Mouse (Mus musculus) gonadal fat pad, adult 2 months (tissue): Measurements from ENCODE around the gene Lrrc28. TPM values are rescaled to one million over a fixed set of nuclear protein-coding genes. Genes with fewer than 3 reads are reported as not detected.
A peak's percentile ranks its signal among the peaks of the same experiment; 100 is the strongest.

Experiments used
- DNase-seq: peaks from one replicate; pipeline ENCODE4 v3.0.0-alpha.2; 2012; ENCODE audit warnings: low read depth
- polyA plus RNA-seq: library from polyadenylated mRNA; depleted of rRNA; stranded (reverse); fragments of >200 nt; gene quantifications from 2 replicates; pipeline ENCODE4 v1.2.3, GENCODE M21; 2012

Lrrc28 gene
- polyA plus RNA-seq, 1 experiment: 36.2 TPM

DNA sequence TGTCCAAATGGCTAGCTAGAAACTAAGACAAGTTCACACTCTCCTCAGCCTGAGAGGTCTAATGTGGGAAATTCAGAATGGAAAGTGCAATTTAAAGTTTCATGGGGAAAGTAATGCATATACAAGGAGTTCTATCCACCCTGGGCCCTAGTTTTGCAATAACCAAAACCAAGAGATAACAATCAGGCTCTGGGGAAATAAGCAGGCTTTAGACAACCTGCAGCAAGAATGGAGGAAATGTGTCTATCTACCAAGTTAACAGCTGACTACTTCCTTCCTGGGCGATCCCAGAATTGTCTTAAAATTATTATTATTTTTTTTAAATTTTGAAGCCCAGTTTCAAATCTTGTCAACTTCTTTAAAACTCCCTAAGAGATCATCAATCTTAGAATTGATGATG is 48.7 kb downstream of the Lrrc28 start:
- DNase-seq: no peak

DNA sequence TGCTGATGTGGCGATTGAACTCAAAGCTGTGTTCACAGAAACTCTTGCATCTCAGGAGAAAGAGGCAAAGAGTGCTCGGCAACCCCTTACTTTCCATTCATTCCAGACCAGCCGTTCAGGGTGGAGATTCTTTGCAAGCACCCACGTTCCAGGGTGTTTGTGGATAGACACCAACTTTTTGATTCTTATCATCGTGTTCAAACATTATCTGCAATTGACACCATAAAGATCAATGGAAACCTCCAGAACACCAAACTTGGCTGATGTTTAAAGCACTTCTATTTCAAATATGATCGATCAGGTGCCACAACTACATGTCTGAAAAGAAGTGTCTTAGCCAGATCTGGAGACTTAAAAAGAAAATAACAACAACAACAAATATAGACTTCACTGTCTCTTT is 51.2 kb downstream of the Lrrc28 start:
- no peak for DNase-seq

DNA sequence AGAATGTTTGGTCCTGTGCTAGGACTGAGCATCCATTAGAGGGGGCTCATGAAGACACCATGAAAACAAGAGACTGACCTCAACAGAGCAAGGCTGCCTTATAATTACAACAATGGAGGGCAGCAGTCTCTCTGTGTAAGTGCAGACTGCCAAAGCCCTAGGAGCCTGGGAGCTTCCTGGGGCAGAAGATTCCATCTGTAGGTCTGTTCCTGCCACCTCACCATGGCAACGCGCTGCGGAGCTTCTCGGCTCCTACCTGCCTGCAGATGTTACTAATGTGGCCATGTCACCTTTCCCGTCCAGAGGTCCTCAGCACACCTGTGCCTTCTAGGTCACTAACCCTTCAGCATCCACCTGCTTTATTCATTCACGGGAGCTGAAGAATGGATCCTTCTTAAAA is 52.4 kb downstream of the Lrrc28 start:
- DNase-seq: no peak

DNA sequence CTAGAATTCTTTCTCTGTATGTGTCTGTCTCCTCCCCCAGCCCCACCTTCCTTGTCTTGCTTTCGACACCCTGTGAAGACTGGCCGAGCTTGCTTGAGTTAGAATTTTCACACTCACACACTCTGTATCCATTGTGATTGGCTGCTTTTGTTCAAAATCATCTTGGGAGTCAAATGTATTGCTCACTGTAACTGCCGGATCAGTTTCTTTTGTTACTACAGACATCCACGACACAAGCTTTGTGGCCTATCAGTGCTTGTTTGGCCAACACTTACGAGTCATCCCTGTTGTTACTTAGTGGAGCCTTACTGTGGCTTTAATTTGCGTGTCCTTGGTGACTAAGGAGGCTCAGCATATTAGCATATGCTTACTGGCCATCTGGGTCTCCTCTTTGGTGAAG is 56.3 kb downstream of the Lrrc28 start:
- DNase-seq: no peak

DNA sequence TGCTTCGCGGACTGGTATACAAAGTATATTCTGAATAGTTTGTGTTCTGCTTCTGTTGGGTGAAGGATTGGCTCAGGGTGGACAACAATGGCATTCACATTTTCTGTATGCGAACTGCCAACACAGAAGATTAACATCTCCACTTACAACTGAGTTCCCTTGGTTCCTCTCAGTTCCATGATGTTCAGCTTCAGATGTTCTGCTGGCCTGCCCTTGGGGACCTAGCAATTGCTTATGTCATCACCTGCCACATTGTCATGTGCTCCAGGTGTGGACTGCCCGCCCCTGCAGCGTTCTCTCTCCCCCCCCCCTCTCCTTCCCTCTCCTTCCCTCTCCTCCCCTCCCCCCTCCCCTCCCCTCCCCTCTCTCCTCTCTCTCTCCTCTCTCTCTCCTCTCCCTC is 58.6 kb downstream of the Lrrc28 start:
- DNase-seq: no peak

DNA sequence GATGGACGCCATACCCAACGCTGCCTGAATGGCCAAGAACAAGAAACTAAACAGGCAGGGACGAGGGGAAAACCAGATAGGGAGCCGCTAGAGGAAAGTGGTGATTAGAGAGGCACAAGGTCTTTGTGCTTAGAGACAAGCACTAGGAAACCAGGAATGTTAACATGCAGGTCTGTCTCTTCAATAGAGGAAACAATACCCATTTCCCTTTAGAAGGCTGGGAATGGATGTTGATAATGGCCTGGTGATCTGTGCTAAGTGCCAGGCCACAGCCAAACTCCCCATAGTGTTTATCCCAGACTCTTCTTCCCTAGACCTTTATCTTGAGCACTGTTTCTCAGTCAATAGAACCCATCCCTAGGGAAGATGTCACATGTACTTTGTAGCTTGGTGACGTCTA is 61.2 kb downstream of the Lrrc28 start:
- no peak for DNase-seq

DNA sequence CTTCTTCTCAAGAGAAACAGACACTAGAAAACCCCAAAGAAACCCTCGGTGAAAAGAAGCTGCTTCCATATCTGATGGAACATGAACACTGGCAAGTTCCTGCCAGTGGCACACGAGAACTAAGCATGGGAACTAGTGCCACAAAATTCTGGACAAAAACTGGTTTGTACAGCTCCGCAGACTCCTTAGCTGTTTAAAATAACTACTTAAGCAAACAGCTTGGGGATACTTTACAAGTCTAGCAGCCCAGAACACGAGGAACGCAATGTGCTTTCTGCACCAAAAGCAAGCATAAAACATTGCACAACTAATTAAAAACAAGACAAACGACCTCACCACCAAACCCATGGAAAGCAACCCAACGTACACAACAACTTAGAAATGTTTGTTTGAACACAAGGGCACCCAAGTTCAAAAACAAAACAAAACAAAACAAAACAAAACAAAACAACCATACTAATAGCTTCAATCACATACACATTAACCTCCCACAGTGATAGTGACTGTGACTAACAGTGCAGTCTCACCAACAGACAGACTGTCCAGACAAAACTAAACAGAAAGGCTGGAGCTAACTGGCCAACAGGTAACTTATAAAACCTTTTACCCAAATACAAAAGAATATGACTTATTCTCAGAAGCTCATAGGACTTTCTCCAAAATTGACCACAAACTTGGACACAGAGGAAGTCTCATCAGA is 66.1 kb downstream of the Lrrc28 start:
- peak; percentile 79 for DNase-seq

DNA sequence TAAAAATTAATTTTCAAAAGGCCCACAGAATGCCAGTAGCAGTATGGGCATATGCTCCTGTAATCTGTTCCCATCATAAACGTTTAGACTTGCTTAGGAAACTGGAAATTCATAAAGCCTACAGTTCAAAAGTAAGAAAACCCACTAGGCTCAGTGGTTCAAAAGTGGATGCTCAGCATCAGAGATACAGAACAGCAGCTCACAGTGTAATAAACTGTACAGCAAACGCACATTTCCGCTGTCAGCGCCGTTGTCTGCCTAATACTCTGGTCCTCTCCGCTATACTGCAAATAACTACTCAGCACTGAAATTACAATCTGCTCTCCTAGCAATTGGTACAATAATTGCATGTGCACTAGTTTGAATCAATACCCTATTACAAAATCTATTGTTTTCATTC is 67.0 kb downstream of the Lrrc28 start:
- no peak for DNase-seq

DNA sequence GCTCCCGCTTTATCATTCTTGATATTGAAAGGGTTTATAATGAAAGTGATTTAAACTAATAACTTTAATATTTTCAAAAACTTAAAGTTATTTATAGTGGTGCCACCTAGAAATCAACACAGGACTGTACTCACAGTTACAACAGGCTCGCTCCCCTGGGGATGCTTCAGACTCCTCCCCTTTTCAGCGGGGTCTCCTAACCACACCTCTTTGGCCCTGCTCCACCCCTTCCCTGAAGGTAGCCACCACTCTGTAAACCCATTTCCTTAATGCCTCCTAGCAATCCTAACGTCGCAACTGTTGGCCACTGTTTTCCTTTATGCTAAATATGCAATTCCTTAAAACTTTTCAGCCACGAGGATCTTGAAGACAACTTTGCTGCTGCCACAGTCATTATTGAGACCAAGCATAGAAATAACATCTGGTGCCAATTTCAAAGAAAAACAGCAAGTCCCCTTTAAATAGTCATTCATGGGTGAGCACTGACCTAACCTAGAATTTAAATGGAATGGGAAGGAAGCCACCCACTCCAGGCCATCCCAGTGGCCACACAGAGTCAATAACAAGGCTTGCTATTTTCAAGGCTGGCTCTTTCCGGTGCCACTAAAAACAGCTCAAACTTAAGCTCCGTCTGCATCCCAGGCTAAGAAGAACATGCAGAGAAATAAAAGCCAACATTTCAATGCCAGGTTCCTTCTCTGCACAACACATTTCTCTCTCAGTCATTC is 78.4 kb downstream of the Lrrc28 start:
- DNase-seq: no peak

DNA sequence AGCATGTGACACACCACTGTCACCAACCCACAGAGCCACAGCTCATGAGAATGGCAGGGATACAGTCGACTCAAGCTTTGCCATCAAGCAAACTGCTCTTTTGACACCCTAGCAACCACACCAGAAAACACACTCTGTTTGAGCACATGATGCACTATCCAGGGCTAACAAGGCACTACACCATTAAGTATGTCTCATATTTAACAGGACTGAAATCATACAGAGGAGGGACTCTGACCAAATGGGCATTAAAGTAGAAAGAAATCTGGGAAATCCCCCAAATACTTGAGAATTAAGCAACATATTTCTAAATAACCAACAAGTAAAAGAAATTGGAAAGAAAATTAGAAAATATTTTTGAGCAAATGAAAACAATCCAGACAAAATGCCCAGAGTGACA is 79.9 kb downstream of the Lrrc28 start:
- DNase-seq: no peak

DNA sequence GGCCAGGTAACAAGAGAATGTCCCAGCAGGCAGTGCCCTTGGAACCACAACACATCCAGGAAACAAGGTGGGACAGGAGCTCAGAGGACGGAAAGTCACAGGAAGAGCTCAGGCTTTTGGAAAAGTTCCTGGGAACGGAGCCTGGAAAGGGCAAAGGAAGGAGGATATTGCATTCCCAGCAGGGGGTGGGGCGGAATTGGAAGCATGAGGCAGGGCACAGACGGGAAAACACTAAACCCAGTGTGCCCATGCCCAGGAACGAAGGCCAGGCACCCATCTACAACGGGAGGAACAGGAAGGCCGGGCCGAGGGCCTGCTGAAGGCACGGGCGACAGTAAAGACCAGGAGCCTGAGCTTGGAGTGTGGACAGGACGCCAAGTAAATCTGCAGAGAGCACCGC is 82.9 kb downstream of the Lrrc28 start:
- no peak for DNase-seq

DNA sequence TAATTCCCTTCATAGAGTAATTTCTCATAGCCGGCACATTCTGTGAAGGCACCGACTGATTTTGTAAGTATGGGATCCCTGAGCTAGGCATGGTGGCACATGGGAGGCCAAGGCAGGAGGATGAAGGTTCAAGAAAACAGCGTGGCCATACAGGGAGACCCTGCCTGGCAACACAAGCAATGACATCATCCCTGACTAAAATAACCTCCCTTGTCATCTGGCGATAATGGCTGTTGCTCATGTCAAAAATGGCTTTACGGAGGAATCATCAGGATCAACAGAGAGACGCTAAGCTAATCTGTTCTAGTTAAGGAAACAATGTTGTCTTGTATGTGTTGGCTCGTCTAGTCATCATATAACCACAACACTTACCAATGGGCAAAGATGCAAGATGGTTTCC is 85.6 kb downstream of the Lrrc28 start:
- DNase-seq: no peak

DNA sequence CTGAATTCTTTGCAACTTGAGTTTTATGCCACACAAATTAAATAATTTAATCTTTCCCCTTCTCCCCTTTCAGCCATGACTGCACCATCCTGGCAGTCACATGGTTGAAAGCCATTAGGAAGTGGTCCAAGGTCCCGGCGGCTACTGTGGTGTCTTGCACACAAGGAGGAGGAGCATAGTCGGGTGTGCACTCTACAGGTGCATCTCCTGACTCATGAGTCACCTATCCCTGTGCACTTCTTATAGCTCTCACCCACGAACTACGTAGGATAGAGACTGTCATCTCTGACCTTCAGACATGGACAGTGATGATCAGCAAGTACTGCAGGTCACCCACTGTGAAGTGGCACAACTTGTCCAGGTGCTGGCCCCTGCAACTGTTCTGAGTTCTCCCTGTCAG is 86.8 kb downstream of the Lrrc28 start:
- no peak for DNase-seq

DNA sequence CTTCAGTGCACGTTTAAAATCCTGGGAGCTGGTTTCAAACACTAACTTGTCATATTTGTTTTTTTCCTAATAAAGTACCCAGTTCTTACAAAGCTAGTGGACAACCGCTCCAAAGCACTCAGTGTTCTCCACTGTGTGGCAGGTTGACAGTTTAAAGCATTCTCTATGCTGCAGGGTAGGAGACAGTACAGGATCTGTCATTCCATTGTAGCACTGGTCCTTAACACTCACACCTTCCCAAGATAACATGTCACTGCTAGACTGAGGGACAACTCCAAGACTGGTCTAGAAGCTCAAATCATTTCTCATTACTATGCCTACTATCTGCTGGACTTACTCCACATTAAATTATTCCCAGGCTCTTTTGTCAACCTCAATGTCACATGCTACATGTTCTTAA is 90.2 kb downstream of the Lrrc28 start:
- DNase-seq: no peak

DNA sequence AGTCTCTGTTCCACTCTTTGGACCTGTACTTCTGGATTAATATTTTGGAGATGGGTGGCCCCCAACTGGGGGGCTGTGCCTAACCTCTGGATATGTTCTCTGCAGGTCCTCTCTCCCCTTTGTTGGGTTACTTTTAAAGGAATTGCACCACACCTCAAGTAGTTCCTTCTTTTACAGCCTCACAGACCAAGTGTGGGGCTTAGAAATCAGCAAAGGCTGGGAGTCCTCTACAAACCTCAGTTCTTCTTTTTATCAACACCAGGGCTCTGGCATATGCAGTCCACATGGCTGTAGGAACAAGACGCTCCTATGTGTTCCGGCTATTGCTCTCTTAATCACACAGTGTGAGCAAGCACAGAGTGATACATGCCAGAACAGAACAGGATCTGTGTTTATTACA is 93.8 kb downstream of the Lrrc28 start:
- DNase-seq: no peak

DNA sequence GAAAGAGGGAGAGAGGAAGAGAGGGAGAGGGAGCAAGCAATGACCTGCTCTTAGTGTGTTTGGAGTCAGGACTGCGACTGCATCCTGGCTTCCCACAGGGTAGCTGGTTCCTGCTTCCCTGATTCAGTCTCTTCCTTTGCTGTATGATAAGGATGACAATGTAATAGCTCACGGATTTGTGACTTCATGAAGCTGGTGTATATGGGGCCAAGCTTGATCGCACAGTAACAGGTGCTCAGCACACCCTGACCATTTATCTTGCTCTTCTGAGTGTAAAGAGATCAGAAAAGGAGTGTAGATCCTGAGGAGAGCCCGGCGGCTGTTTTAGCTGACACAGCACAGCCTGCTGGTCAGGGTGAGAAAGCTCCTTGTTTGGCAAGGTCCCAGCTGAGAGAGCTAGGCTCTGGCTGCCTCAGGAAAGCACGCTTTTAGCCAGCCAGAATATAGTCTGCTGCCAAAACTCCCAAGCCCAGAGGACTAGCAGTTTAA is 96.0 kb downstream of the Lrrc28 start:
- DNase-seq: no peak

DNA sequence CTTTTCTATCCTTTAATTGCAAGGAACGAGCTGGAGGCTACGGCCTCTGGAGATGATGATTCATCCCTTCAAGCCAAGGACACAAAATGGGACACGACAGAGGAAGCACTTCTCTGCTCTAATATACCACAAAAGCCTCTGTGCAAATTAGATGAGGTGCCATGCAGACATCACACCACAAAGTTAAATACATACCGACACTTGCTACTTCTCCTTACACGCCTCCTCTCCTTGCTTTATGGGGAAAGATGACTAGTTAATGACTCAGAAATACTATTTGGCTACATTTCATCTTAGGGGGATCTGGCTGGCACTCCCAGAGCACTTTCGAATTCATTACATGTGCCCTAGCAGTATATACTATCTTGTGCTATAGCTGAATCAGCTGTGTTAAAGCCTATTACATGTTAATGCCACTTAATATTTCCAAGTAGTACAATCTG is 96.4 kb downstream of the Lrrc28 start:
- no peak for DNase-seq

DNA sequence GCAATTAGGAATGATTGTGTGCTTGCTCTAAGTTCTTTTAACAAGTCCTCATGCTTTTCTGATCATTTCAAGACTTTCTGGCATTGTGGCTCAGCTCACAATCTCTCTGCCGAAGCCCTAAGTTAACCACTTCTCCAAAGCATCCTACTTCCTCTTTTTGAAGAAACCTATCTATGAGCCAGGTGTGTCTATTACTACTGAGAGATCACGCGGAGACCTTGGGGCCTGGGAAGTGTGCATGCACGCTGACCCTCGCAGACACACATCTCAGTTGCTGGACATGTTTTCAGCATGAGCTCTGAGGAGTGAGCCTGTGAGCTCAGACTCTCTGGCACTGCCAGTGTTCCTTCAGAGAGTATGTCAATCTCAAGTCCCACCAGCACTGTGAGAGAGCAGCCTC is 98.8 kb downstream of the Lrrc28 start:
- no peak for DNase-seq

DNA sequence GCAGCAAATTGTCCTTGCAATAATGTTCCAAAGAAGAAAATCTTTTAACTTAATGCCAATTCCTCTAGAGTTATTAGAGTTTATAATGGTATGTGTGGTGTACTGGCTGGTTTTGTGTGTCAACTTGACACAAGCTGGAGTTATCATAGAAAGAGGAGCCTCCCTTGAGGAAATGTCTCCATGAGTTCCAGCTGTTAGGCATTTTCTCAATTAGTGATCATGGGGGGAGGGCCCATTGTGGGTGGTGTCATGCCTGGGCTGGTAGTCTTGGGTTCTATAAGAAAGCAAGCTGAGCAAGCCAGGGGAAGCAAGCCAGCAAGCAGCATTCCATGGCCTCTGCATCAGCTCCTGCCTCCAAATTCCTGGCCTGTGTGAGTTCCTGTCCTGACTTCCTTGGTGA is 100.5 kb downstream of the Lrrc28 start:
- no peak for DNase-seq

DNA sequence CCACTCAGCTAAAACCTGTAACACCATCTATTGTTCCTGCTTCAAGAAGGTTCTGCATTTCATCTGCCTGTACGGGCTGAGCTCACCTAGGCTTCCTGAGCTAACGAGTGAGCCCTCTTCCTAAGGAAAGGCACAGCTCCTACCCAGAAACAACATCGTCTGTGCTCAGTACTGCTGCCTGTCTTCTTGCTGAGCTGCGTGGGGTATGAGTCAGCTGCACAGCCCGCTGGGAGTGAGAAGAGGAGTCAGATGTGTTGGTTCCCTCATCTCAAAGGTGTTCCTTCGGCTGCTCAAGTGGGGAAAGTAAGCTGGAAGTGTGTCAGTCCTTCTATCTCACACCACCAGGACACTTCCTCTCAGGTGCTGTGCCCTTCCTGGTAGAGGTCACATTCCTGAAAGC is 101.4 kb downstream of the Lrrc28 start:
- DNase-seq: no peak

DNA sequence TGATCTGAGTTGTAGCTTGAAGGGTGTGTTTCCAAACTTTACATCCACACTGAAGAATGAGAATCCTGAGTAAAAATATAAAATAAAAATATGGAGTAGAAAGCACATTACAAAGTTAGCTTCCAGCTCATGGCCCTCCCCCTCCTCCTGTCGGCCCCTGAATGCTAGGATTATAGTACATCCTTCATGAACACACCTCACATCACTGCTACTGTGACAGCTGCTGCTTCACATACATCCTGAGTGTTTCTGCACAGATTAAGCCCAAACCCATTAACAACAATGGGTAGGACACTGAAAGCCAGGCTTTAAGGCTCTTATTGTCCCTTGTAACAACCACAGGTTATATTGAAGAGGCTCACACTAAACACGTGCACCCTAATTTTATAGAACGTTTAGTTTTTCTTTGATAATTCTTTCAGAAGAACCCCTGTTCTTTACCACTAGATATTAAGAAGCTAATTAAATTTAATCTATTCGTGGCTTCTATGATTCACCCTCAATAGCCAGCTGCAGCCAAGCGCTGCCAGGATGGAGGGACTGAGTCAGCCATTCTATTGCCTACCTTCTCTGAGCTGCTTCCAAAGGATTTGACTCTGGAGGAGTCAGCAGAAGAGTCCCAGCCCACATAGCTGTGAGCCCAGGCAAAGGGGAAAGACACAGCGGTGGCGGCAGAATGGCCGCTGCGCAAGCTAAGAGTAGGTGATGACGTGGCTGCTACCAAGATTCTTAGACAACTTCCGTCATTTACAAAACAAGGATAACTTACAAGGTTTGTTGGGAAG is 108.3 kb downstream of the Lrrc28 start:
- DNase-seq: no peak

DNA sequence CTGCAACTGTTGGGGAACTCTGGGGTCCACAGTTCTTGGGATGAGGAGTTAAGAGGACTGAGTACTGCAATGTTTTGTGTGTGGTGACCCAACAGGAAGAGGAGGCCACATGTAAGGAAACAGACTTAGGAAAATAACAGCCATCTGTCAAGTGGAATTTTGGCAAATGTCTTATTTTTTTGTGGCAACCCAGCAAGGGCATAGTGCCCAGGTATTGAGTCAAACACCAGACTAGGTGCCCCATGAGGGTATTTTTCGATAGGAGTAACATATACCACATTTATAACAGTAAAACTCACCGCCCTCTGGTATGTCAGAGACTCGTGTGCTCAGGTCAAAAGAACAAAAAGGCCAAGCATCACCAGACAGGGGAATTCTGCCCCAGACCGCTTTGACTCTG is 109.1 kb downstream of the Lrrc28 start:
- no peak for DNase-seq

DNA sequence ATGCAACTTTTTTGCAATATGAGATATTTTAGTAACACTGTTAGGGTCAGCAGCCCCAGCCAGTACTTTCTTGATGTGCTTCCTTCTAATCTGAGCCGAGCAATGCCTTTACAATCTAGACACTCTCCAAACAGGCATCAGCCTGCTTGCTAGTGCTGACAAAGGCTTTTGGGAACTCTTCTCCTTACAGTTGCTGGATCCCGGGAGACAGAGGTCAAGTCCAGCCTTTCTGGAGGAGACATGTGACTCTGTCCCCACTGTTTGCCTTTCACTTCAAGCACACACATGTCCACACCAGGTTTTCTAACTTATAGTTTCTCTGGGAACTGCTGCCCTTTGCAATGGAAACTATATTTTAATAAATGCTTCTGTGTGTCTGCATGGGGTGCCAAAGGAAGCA is 114.1 kb downstream of the Lrrc28 start:
- DNase-seq: no peak
